Mouse (Mus musculus) urinary bladder, postnatal 0 days (tissue): Measurements from ENCODE around the gene Speer1. TPM values are rescaled to one million over a fixed set of nuclear protein-coding genes. Genes with fewer than 3 reads are reported as not detected.

Experiments
- polyA plus RNA-seq: library from polyadenylated mRNA; unstranded; fragments of >200 nt; fragmentation: Nextera tagmentation; extraction: Ambion mirVana; gene quantifications from 2 replicates; pipeline ENCODE4 v1.2.1, GENCODE M21; 2015

Gene Speer1
- polyA plus RNA-seq = not detected in 2 replicates

DNA sequence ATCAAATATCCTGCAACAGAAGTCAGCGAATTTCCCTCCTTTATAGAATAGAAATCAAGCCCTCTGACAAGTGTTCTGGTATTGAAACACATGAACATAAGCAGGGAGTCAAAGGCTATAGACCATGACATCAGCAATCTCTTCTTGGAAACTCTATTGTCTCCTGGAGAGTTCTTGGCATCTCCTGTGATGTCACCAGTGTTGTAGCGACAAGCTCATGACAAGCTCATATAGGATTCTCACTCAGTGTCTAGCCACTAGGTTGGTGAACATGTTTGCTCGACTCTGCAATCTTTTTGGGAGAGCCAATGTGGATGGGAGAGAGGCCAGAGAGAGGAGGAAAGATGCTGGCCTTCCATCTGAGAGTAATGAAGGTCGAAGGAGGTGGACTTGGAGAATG lies at the start of gene Speer1:
Gene Speer1, plus strand, starts transcription at position 301 of the 400 bp plus-strand sequence.

Other genes starting within 250 kb of the Speer1 start
- not detected in 2 replicates for gene Gm8879, start 213.9 kb upstream of the Speer1 start, polyA plus RNA-seq
- not detected in 2 replicates for gene Gm5861, start 158.4 kb upstream of the Speer1 start, polyA plus RNA-seq
- not detected in 2 replicates for gene Gm8890, start 85.5 kb upstream of the Speer1 start, polyA plus RNA-seq
- gene Gm8897, start 74.9 kb downstream of the Speer1 start, polyA plus RNA-seq = not detected in 2 replicates
- gene Gm8906, start 161.2 kb downstream of the Speer1 start, polyA plus RNA-seq = not detected in 2 replicates